Mouse (Mus musculus) kidney, postnatal 0 days (tissue): ENCODE measurements at regions not wholly inside any gene's neighbourhood (a gene's known extent, or its start where the extent isn't known, plus 50 kb on each side); places are given as distances from the start of the nearest gene placed in this dataset.
A peak's percentile ranks its signal among the peaks of the same experiment; 100 is the strongest.

Experiments used
- ATAC-seq: fragments of 200-750 bp; cut with Nextera tagmentation; replicated peaks from 2 replicates; pipeline ENCODE4 v1.8.0; 2017; ENCODE audit warnings: low read depth, moderate number of reproducible peaks, moderate TSS enrichment, moderate library complexity; ENCODE audit not compliant: low FRiP score
- DNase-seq: peaks from one replicate; pipeline ENCODE4 v3.0.0-alpha.2; 2016; ENCODE audit warnings: low spot score
- H3K27ac ChIP-seq: fragments of 300-500 bp; sonication (generic); 2 replicates; pipeline ENCODE4 v1.5.1; 2014; ENCODE audit warnings: mild to moderate bottlenecking
- H3K27me3 ChIP-seq: fragments of 300-500 bp; sonication (generic); 2 replicates; pipeline ENCODE4 v1.6.1; 2014; ENCODE audit warnings: low read length, mixed read lengths; ENCODE audit not compliant: insufficient read depth
- H3K36me3 ChIP-seq: fragments of 300-500 bp; sonication (generic); 2 replicates; pipeline ENCODE4 v1.6.1; 2014; ENCODE audit warnings: low read length, mixed read lengths; ENCODE audit not compliant: insufficient read depth
- H3K4me1 ChIP-seq: fragments of 300-500 bp; sonication (generic); replicated peaks from 2 replicates; pipeline ENCODE4 v1.6.1; 2014; ENCODE audit warnings: antibody characterized with exemption, low read length, mixed read lengths; ENCODE audit not compliant: insufficient read depth
- H3K4me2 ChIP-seq: fragments of 300-500 bp; sonication (generic); 2 replicates; pipeline ENCODE4 v1.6.1; 2014; ENCODE audit warnings: mild to moderate bottlenecking, low read length, moderate library complexity, mixed read lengths
- H3K4me3 ChIP-seq: fragments of 300-500 bp; sonication (generic); replicated peaks from 2 replicates; pipeline ENCODE4 v1.5.1; 2014; ENCODE audit warnings: low read depth, low read length
- H3K9ac ChIP-seq: fragments of 300-500 bp; sonication (generic); 2 replicates; pipeline ENCODE4 v1.6.1; 2014; ENCODE audit warnings: low read depth, low read length
- H3K9me3 ChIP-seq: fragments of 300-500 bp; sonication (generic); replicated peaks from 2 replicates; pipeline ENCODE4 v1.6.1; 2016; ENCODE audit warnings: low read length, inconsistent platforms, mixed read lengths
- CTCF ChIP-seq: IDR thresholded peaks from 2 replicates; pipeline ENCODE4 v1.5.1; 2016; ENCODE audit warnings: antibody characterized with exemption, low read depth, mild to moderate bottlenecking, moderate library complexity
- WGBS: fragments of 180-500 bp; shearing (Covaris S2); extraction: QIAGEN DNeasy Blood & Tissue Kit; methylation state at CpG from one replicate; pipeline ENCODE4 v1.1.7; 2014; 5-methylcytosine and 5-hydroxymethylcytosine counted together

DNA sequence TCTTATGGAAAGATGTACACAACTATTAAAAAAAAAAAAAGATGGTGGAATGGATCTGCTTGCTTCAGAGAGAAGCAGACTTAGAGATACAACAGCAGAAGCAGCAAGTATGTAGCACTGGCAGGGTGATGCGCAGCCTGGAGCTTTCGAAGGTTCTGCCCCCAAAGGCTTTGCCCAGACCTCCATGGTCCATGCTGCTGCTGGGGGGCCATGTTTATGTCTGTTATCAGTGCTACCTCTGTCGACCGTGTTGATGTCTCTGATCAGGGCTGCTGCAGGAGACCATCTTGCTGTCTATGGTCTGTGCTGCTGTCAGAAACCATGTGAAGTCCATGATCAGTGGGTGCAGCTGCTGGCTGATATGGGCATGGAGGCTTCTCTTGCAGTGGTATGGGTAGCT lies 88.6 kb upstream of the Fam189a1 start:
- Histone ChIP-seq H3K9ac (no peak overlapping the region), H3K4me3 (no peak overlapping the region), H3K27me3 (no peaks in the 10 kb centered on the region), H3K27ac (no peak overlapping the region), H3K4me2 (no peak overlapping the region), H3K9me3 (no peaks in the 10 kb centered on the region), H3K36me3 (no peaks in the 10 kb centered on the region), H3K4me1 (no peaks in the 10 kb centered on the region)
- DNase-seq: no peak
- no peak for TF ChIP-seq CTCF
- 83% methylated on average over 4 of the region's 4 CpGs for WGBS
- no peak for ATAC-seq

GRCm38 (mm10) chr7:65241208-65241607 lies 84.8 kb upstream of the Fam189a1 start:
- H3K27ac ChIP-seq: no peak overlapping the region
- no peaks in the 10 kb centered on the region for H3K27me3 ChIP-seq
- H3K4me1 ChIP-seq: no peaks in the 10 kb centered on the region
- no peak overlapping the region for H3K9ac ChIP-seq
- no peak for TF ChIP-seq CTCF
- 81% methylated on average over 8 of the region's 8 CpGs for WGBS
- no peak overlapping the region for H3K4me3 ChIP-seq
- ATAC-seq (no peak), DNase-seq (no peak)
- no peaks in the 10 kb centered on the region for H3K36me3 ChIP-seq
- no peaks in the 10 kb centered on the region for H3K9me3 ChIP-seq
- H3K4me2 ChIP-seq: no peak overlapping the region

DNA sequence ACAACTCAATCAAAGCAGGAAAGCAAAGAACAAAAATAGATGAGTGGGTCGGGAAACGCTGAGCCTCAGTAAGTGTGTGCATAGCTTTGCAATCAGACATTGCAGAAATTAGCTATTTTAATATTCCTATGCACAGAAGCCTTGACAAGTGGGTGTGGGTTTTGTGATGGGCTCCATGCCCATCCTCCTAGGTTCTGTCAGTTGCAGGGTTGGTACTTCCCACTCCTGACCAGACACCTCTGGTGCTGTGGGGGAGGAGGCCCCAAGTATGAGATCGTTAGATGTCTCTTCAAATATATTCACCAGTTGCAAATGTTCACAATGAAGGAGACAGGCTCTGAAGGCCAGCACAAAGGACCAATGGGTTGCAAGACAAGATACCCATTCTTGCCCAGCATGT lies 79.3 kb upstream of the Fam189a1 start:
- Histone ChIP-seq H3K27me3 (no peaks in the 10 kb centered on the region), H3K9me3 (no peaks in the 10 kb centered on the region), H3K36me3 (no peaks in the 10 kb centered on the region), H3K4me2 (no peak overlapping the region), H3K9ac (no peak overlapping the region), H3K4me3 (no peak overlapping the region), H3K27ac (no peak overlapping the region), H3K4me1 (no peaks in the 10 kb centered on the region)
- ATAC-seq: no peak
- no peak for DNase-seq
- WGBS: 85% methylated on average over 3 of the region's 3 CpGs
- no peak for TF ChIP-seq CTCF

GRCm38 (mm10) chr7:65233681-65234080 lies 77.3 kb upstream of the Fam189a1 start:
- Histone ChIP-seq H3K27ac (no peak overlapping the region), H3K4me1 (no peaks in the 10 kb centered on the region), H3K9ac (no peak overlapping the region), H3K4me3 (no peak overlapping the region), H3K36me3 (no peaks in the 10 kb centered on the region), H3K9me3 (no peaks in the 10 kb centered on the region), H3K27me3 (no peaks in the 10 kb centered on the region), H3K4me2 (no peak overlapping the region)
- no peak for TF ChIP-seq CTCF
- DNase-seq: no peak
- 66% methylated on average over 4 of the region's 4 CpGs for WGBS
- no peak for ATAC-seq

GRCm38 (mm10) chr7:65229306-65229705 lies 72.9 kb upstream of the Fam189a1 start:
- TF ChIP-seq CTCF: no peak
- Histone ChIP-seq H3K36me3 (no peaks in the 10 kb centered on the region), H3K9ac (no peak overlapping the region), H3K4me3 (no peak overlapping the region), H3K9me3 (no peaks in the 10 kb centered on the region), H3K27ac (no peak overlapping the region), H3K4me1 (no peaks in the 10 kb centered on the region), H3K4me2 (no peak overlapping the region), H3K27me3 (no peaks in the 10 kb centered on the region)
- DNase-seq: no peak
- no peak for ATAC-seq
- 74% methylated on average over 5 of the region's 5 CpGs for WGBS

DNA sequence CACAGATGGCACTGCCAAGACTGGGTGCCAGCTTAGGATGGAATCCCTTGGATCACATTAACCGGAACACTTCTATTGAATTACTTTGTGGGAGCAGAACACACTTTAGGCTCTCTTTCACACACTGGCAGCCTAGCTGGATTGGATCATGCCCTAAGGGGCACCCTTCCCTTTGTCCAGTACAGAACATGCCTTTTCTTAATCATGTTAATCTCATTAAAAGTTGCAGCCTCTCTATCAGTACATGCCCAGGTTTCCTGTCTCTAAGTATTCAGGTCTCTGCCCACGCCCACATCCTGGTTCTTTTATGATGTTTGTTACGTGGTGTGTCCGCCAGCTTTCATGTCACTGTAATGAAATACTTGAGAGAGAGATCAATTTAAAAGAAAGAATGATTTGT lies 69.8 kb upstream of the Fam189a1 start:
- no peak for DNase-seq
- Histone ChIP-seq H3K4me2 (no peak overlapping the region), H3K9ac (no peak overlapping the region), H3K4me3 (no peak overlapping the region), H3K36me3 (no peaks in the 10 kb centered on the region), H3K27ac (no peak overlapping the region), H3K4me1 (no peaks in the 10 kb centered on the region), H3K9me3 (no peaks in the 10 kb centered on the region), H3K27me3 (no peaks in the 10 kb centered on the region)
- no peak for TF ChIP-seq CTCF
- 70% methylated on average over 4 of the region's 4 CpGs for WGBS
- ATAC-seq: no peak

DNA sequence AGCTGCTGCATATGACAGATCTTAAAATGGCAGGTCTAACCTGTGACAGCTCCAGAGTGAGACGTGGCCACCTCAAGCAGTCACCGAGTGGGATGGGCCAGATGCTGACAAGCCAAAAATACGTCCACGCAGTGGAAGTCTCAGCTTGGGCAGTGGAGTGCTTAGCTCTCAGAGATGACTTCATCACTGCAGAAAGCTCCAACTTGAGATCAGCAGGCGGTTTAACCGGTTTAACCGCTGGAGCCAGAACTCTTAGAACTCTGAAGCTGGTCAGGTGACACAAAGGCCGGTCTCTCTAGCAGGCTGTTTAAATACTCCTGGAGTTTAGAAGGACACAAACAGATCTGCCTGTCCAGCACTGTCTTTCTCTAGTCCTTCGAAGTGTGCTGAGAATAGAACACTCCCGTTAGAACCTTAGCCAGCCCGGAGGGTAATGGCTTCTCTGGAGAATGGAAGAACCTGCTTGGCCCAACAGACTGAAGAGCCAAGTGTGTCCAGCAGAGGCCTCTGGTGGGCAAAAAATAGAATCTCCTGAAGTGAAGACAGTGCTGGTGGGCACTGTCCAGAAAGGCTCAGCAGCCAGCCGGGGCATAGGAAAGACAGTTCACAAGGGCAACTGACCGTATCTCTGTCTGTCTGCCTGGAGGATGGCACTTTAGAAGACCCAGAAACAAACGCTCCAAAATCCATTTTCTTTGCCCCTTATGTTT lies 57.0 kb upstream of the Fam189a1 start:
- no peak overlapping the region for H3K27ac ChIP-seq

More for the DNA sequence above, 57.0 kb upstream of the Fam189a1 start:
- WGBS: 62% methylated on average over 14 of the region's 14 CpGs
- H3K27me3 ChIP-seq: no peaks in the 10 kb centered on the region
- DNase-seq (peak; percentile 19), ATAC-seq (peak; percentile 83)
- TF ChIP-seq CTCF: peak; percentile 56
- no peaks in the 10 kb centered on the region for H3K4me1 ChIP-seq
- no peaks in the 10 kb centered on the region for H3K9me3 ChIP-seq
- H3K36me3 ChIP-seq: no peaks in the 10 kb centered on the region
- H3K4me3 ChIP-seq: no peak overlapping the region
- no peak overlapping the region for H3K9ac ChIP-seq
- no peak overlapping the region for H3K4me2 ChIP-seq
